In the genomic region with DNA sequence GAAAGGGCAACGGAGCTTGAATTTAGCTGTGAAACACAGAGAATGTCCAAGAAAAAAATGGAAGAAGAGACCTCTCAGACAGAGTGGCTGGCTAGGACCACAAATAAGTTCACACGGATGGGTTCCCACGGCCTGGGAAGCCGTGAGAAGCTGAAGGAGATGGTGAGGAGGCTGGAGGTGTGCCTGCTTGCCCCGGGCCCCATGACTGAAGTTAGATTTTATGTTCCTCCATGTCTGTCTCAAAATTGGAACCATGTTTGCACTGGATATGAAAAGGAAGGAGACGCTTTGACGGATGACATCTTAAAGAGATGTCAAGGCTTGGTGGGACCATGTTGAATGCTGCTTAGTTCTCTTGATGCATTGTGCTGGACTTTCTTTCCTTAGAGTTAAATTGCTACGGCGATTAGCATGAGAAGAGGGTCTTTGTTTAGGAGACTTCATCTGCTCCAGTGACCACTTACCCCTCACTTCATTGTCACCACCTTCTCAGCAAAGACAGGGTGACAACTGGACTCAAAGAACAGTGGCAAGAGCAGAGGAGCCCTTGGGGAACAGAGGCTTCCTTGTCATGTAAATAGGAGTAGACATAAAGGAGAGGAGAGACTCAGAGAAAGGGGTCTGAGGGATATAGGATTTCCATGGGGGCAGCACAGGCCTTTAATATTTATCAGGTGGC, we compare ENCODE assay signal across 27 mouse cellular contexts.
DNase-seq lines count a peak whose midpoint lies in the region; ATAC-seq and TF ChIP-seq lines count a peak whose summit lies in the region.
"Had no signal": no experiment of that assay in that cellular context is flagged by ENCODE, and none has a peak within 500 bp of the region (broad histone marks: within the 10 kb centered on the region; RNA-seq: fewer than 3 reads in every experiment).

No protein-coding gene starts in this region.

- no peak for TF ChIP-seq CTCF in forebrain, postnatal 0 days (IDR thresholded peaks at IDR 0.05; ENCODE audit: low read depth)
- no peak for TF ChIP-seq CTCF in midbrain, postnatal 0 days (IDR thresholded peaks at IDR 0.05)

- peak overlapping the region; percentile 68 for H3K27ac ChIP-seq in forebrain, embryonic 12.5 days
- no peak overlapping the region for H3K27ac ChIP-seq in forebrain, postnatal 0 days (ENCODE audit: low read depth, low read length)
- H3K27ac ChIP-seq in midbrain, embryonic 12.5 days (replicated peaks), result peak overlapping the region; percentile 54
- H3K27ac ChIP-seq in midbrain, postnatal 0 days (ENCODE audit: low read depth, low read length), result no peak overlapping the region
- no peak overlapping the region for H3K27ac ChIP-seq in neural tube, embryonic 11.5 days (ENCODE audit: low read depth, low read length)
- H3K27ac ChIP-seq: heart, adult 2 months; heart, embryonic 13.5 days; hindbrain, embryonic 15.5 days; layer of hippocampus, adult 2 months; limb, embryonic 13.5 days; liver, embryonic 12.5 days; neural tube, embryonic 12.5 days had no signal

- no peak overlapping the region for H3K4me3 ChIP-seq in forebrain, embryonic 12.5 days (replicated peaks)
- H3K4me3 ChIP-seq in forebrain, postnatal 0 days (ENCODE audit: low read depth, low read length), result no peak overlapping the region
- H3K4me3 ChIP-seq in midbrain, embryonic 12.5 days, result no peak overlapping the region
- H3K4me3 ChIP-seq in midbrain, postnatal 0 days (ENCODE audit: low read depth, low read length), result no peak overlapping the region
- no peak overlapping the region for H3K4me3 ChIP-seq in neural tube, embryonic 11.5 days (ENCODE audit: low read depth, low read length)
- H3K4me3 ChIP-seq: heart, adult 2 months; heart, embryonic 13.5 days; hindbrain, embryonic 15.5 days; layer of hippocampus, adult 2 months; limb, embryonic 13.5 days; liver, embryonic 12.5 days; neural tube, embryonic 12.5 days had no signal

- no peaks in the 10 kb centered on the region for H3K36me3 ChIP-seq in forebrain, embryonic 12.5 days (replicated peaks)
- no peaks in the 10 kb centered on the region for H3K36me3 ChIP-seq in forebrain, postnatal 0 days (ENCODE audit: insufficient read depth)
- no peaks in the 10 kb centered on the region for H3K36me3 ChIP-seq in midbrain, embryonic 12.5 days
- H3K36me3 ChIP-seq in midbrain, postnatal 0 days (ENCODE audit: insufficient read depth, low read length), result no peaks in the 10 kb centered on the region
- no peaks in the 10 kb centered on the region for H3K36me3 ChIP-seq in neural tube, embryonic 11.5 days (ENCODE audit: control insufficient read depth, insufficient read depth, low read length)
- H3K36me3 ChIP-seq: heart, embryonic 13.5 days; hindbrain, embryonic 15.5 days; limb, embryonic 13.5 days; liver, embryonic 12.5 days; neural tube, embryonic 12.5 days had no signal

- H3K4me2 ChIP-seq in forebrain, embryonic 12.5 days, result no peak overlapping the region
- H3K4me2 ChIP-seq in forebrain, postnatal 0 days (ENCODE audit: low read depth), result no peak overlapping the region
- no peak overlapping the region for H3K4me2 ChIP-seq in midbrain, embryonic 12.5 days (replicated peaks)
- no peak overlapping the region for H3K4me2 ChIP-seq in midbrain, postnatal 0 days (ENCODE audit: low read depth, low read length, poor library complexity, severe bottlenecking)
- H3K4me2 ChIP-seq in neural tube, embryonic 11.5 days (ENCODE audit: low read depth), result no peak overlapping the region
- H3K4me2 ChIP-seq: heart, embryonic 13.5 days; hindbrain, embryonic 15.5 days; limb, embryonic 13.5 days; liver, embryonic 12.5 days; neural tube, embryonic 12.5 days had no signal

- ATAC-seq in forebrain, embryonic 12.5 days (ENCODE audit: low FRiP score), result peak; percentile 54
- ATAC-seq in forebrain, postnatal 0 days, result no peak
- ATAC-seq in midbrain, embryonic 12.5 days (ENCODE audit: low FRiP score, low read depth), result peak; percentile 61
- ATAC-seq in midbrain, postnatal 0 days (ENCODE audit: low FRiP score), result no peak
- ATAC-seq in neural tube, embryonic 11.5 days (ENCODE audit: insufficient read depth, low FRiP score, low TSS enrichment), result peak; percentile 49; the same call in 1 of the 2 replicates
- ATAC-seq: CD4-positive, CD25-positive, alpha-beta regulatory T cell, adult 4 months; intestine, embryonic 16.5 days; liver, embryonic 12.5 days had no signal

- no peaks in the 10 kb centered on the region for H3K9me3 ChIP-seq in forebrain, embryonic 12.5 days
- H3K9me3 ChIP-seq in forebrain, postnatal 0 days (ENCODE audit: low read length), result no peaks in the 10 kb centered on the region
- H3K9me3 ChIP-seq in midbrain, embryonic 12.5 days, result no peaks in the 10 kb centered on the region
- H3K9me3 ChIP-seq in midbrain, postnatal 0 days (ENCODE audit: low read length), result no peaks in the 10 kb centered on the region
- H3K9me3 ChIP-seq in neural tube, embryonic 11.5 days (ENCODE audit: control insufficient read depth, low read length), result no peaks in the 10 kb centered on the region
- H3K9me3 ChIP-seq: heart, embryonic 13.5 days; hindbrain, embryonic 15.5 days; limb, embryonic 13.5 days; liver, embryonic 12.5 days; neural tube, embryonic 12.5 days had no signal

- no peak overlapping the region for H3K9ac ChIP-seq in forebrain, embryonic 12.5 days
- H3K9ac ChIP-seq in forebrain, postnatal 0 days, result no peak overlapping the region
- no peak overlapping the region for H3K9ac ChIP-seq in midbrain, embryonic 12.5 days (replicated peaks)
- H3K9ac ChIP-seq in midbrain, postnatal 0 days (replicated peaks; ENCODE audit: low read length, poor library complexity, severe bottlenecking), result no peak overlapping the region
- H3K9ac ChIP-seq in neural tube, embryonic 11.5 days (ENCODE audit: low read length), result no peak overlapping the region
- H3K9ac ChIP-seq: heart, embryonic 13.5 days; hindbrain, embryonic 15.5 days; limb, embryonic 13.5 days; liver, embryonic 12.5 days; neural tube, embryonic 12.5 days had no signal

- no peaks in the 10 kb centered on the region for H3K27me3 ChIP-seq in forebrain, embryonic 12.5 days
- H3K27me3 ChIP-seq in forebrain, postnatal 0 days (ENCODE audit: insufficient read depth, low read length), result no peaks in the 10 kb centered on the region
- H3K27me3 ChIP-seq in midbrain, embryonic 12.5 days, result 0 out of 2 replicates have a peak, but pooled peaks cover 3% of the 10 kb centered on the region
- H3K27me3 ChIP-seq in midbrain, postnatal 0 days (ENCODE audit: insufficient read depth, low read length), result no peaks in the 10 kb centered on the region
- H3K27me3 ChIP-seq in neural tube, embryonic 11.5 days (ENCODE audit: control insufficient read depth, insufficient read depth, low read length), result no peaks in the 10 kb centered on the region
- H3K27me3 ChIP-seq: hindbrain, embryonic 15.5 days; liver, embryonic 12.5 days; neural tube, embryonic 12.5 days had no signal

- WGBS in forebrain, embryonic 12.5 days, result 45% methylated on average over 9 of the region's 9 CpGs
- 46% methylated on average over 9 of the region's 9 CpGs for WGBS in forebrain, postnatal 0 days
- WGBS in midbrain, embryonic 12.5 days, result 41% methylated on average over 9 of the region's 9 CpGs
- WGBS in midbrain, postnatal 0 days, result 42% methylated on average over 9 of the region's 9 CpGs
- WGBS in neural tube, embryonic 11.5 days, result 60% methylated on average over 9 of the region's 9 CpGs

- no peak for DNase-seq in forebrain, postnatal 0 days
- DNase-seq in midbrain, postnatal 0 days (ENCODE audit: low spot score), result no peak
- peak; percentile 64 for DNase-seq in embryo, embryonic 10.5 days (ENCODE audit: low spot score)
- peak; percentile 29 for DNase-seq in neural tube, embryonic 11.5 days (ENCODE audit: low spot score)
- DNase-seq in spleen, postnatal 4 days (ENCODE audit: low spot score in 2 of 2), result no peak
- DNase-seq: adrenal gland, adult 2 months; cerebellum, adult 18-20 months; cerebellum, postnatal 25 days; gastrocnemius, postnatal 36 days; heart, adult 2 months; heart, postnatal 14 days; kidney, postnatal 25 days; lung, adult 18-20 months; lung, postnatal 10 days; retina, postnatal 1 day; right cerebral cortex, postnatal 25 days; spleen, adult 18-20 months had no signal

- H3K4me1 ChIP-seq in forebrain, embryonic 12.5 days, result peaks cover 44% of the 10 kb centered on the region
- H3K4me1 ChIP-seq in forebrain, postnatal 0 days (ENCODE audit: insufficient read depth), result peaks cover 3% of the 10 kb centered on the region; the same call in 1 of the 2 replicates
- H3K4me1 ChIP-seq in midbrain, embryonic 12.5 days, result peaks cover 37% of the 10 kb centered on the region
- H3K4me1 ChIP-seq in midbrain, postnatal 0 days (ENCODE audit: insufficient read depth, low read length), result 0 out of 2 replicates have a peak, but pooled peaks cover 2% of the 10 kb centered on the region
- H3K4me1 ChIP-seq in neural tube, embryonic 11.5 days (ENCODE audit: control insufficient read depth, insufficient read depth, low read length), result peaks cover 5% of the 10 kb centered on the region; the same call in 1 of the 2 replicates
- H3K4me1 ChIP-seq: liver, embryonic 12.5 days had no signal

Comparison
In these comparisons a context has a peak if more than half of its experiments do, and no peak if none do; other contexts are left out.
1. ATAC-seq: peak in forebrain, embryonic 12.5 days (single experiment), midbrain, embryonic 12.5 days (single experiment) and neural tube, embryonic 11.5 days (single experiment); none in forebrain, postnatal 0 days (single experiment) and midbrain, postnatal 0 days (single experiment).
2. H3K27ac ChIP-seq: peak in forebrain, embryonic 12.5 days (single experiment) and midbrain, embryonic 12.5 days (single experiment); none in forebrain, postnatal 0 days (single experiment), midbrain, postnatal 0 days (single experiment) and neural tube, embryonic 11.5 days (single experiment).
3. DNase-seq: peak in embryo, embryonic 10.5 days (single experiment) and neural tube, embryonic 11.5 days (single experiment); none in forebrain, postnatal 0 days (single experiment), midbrain, postnatal 0 days (single experiment) and spleen, postnatal 4 days (0 of 2).